Mouse (Mus musculus) megakaryocyte, embryonic 14.5 days (primary cell): Measurements from ENCODE around the gene Pnisr.

Experiments used
- FLI1 ChIP-seq: IDR thresholded peaks from 2 replicates; pipeline ENCODE4 v1.6.1; 2012; ENCODE audit warnings: low read length, inconsistent platforms, mixed read lengths
- GATA1 ChIP-seq: IDR thresholded peaks from 3 replicates; pipeline ENCODE4 v1.6.1; 2012; ENCODE audit warnings: mixed read lengths, low read length, inconsistent platforms, borderline replicate concordance

DNA sequence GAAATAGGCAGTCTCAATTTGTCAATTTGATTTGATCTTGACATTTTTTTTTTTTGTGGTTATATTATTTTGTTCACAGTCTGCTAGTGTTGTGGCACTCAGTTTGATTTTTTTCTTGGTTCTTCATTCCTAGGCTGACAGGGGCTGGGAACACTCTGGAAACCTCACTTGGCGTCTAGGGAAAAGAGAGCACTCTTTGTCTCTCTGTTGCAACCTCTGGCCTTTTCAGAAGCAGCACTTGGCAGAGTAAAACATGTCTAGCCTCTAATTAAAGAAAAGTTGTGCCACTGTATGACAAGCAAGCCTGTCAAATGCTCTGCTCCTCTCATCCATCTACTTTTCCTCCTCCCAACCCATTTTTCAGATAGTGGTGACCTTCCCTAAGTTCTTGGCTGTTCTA lies 10.1 kb downstream of the Pnisr start:
- TF ChIP-seq GATA1: no peak
- TF ChIP-seq FLI1: no peak
